Comparison of ENCODE assay signal across 12 mouse cellular contexts in genomic region chr11:76065521-76066095, GRCm38 (mm10). TPM values are rescaled to one million over a fixed set of nuclear protein-coding genes. Genes with fewer than 3 reads are reported as not detected.
DNase-seq lines count a peak whose midpoint lies in the region; ATAC-seq and TF ChIP-seq lines count a peak whose summit lies in the region.
"Had no signal": no experiment of that assay in that cellular context is flagged by ENCODE, and none has a peak within 500 bp of the region (broad histone marks: within the 10 kb centered on the region; RNA-seq: fewer than 3 reads in every experiment).

No protein-coding gene starts in this region.

- no peak for ATAC-seq in hindbrain, embryonic 14.5 days (ENCODE audit: low FRiP score)
- ATAC-seq: forebrain, embryonic 13.5 days had no signal

- no peak overlapping the region for H3K4me2 ChIP-seq in hindbrain, embryonic 14.5 days (replicated peaks)
- H3K4me2 ChIP-seq: forebrain, embryonic 13.5 days; hindbrain, embryonic 15.5 days; neural tube, embryonic 12.5 days had no signal

- H3K4me3 ChIP-seq in heart, adult 2 months = no peak overlapping the region
- no peak overlapping the region for H3K4me3 ChIP-seq in embryonic fibroblast, embryonic 13.5 days (ENCODE audit: insufficient read depth, low read length)
- no peak overlapping the region for H3K4me3 ChIP-seq in hindbrain, embryonic 14.5 days (replicated peaks; ENCODE audit: low read length)
- H3K4me3 ChIP-seq: forebrain, embryonic 13.5 days; hindbrain, embryonic 15.5 days; neural tube, embryonic 12.5 days had no signal

- H3K27me3 ChIP-seq in heart, adult 2 months (ENCODE audit: control insufficient read depth, insufficient read depth, low read length) = no peaks in the 10 kb centered on the region
- no peaks in the 10 kb centered on the region for H3K27me3 ChIP-seq in hindbrain, embryonic 14.5 days (ENCODE audit: control insufficient read depth, insufficient read depth, low read length)
- H3K27me3 ChIP-seq: forebrain, embryonic 13.5 days; hindbrain, embryonic 15.5 days; neural tube, embryonic 12.5 days had no signal

- no peaks in the 10 kb centered on the region for H3K79me2 ChIP-seq in heart, adult 2 months (replicated peaks; ENCODE audit: control insufficient read depth, insufficient read depth, low read length)

- H3K4me1 ChIP-seq in heart, adult 2 months (ENCODE audit: control insufficient read depth, insufficient read depth, low read length) = peaks cover 15% of the 10 kb centered on the region
- H3K4me1 ChIP-seq in embryonic fibroblast, embryonic 13.5 days (ENCODE audit: control insufficient read depth, insufficient read depth, low read length) = no peaks in the 10 kb centered on the region
- no peaks in the 10 kb centered on the region for H3K4me1 ChIP-seq in hindbrain, embryonic 14.5 days (replicated peaks; ENCODE audit: control insufficient read depth, insufficient read depth, low read length)
- H3K4me1 ChIP-seq: forebrain, embryonic 13.5 days; hindbrain, embryonic 15.5 days; neural tube, embryonic 12.5 days had no signal

- peaks cover 7% of the 10 kb centered on the region for H3K36me3 ChIP-seq in heart, adult 2 months (ENCODE audit: control insufficient read depth, insufficient read depth, low read length)
- peaks cover 45% of the 10 kb centered on the region for H3K36me3 ChIP-seq in hindbrain, embryonic 14.5 days (replicated peaks; ENCODE audit: control insufficient read depth, insufficient read depth)

- no peak for TF ChIP-seq POLR2A in heart, adult 2 months (IDR thresholded peaks at IDR 0.05; ENCODE audit: insufficient read depth, low read depth, low read length)
- no peak for TF ChIP-seq POLR2A in embryonic fibroblast, embryonic 13.5 days (IDR thresholded peaks at IDR 0.05; ENCODE audit: low read depth, low read length)

- peak overlapping the region; percentile 53 for H3K27ac ChIP-seq in heart, adult 2 months
- H3K27ac ChIP-seq in embryonic fibroblast, embryonic 13.5 days (ENCODE audit: insufficient read depth, low read length) = peak overlapping the region; percentile 44; the same call in 1 of the 2 replicates
- no peak overlapping the region for H3K27ac ChIP-seq in hindbrain, embryonic 14.5 days
- H3K27ac ChIP-seq: forebrain, embryonic 13.5 days; hindbrain, embryonic 15.5 days; macrophage; neural tube, embryonic 12.5 days had no signal

- 0 out of 2 replicates have a peak, but pooled peaks have one; percentile 54 for TF ChIP-seq EP300 in heart, adult 2 months (IDR thresholded peaks at IDR 0.05; ENCODE audit: insufficient read depth, low read depth, low read length)

- 16% methylated on average over 9 of the region's 9 CpGs for WGBS in heart, adult 2 months
- 72% methylated on average over 9 of the region's 9 CpGs for WGBS in hindbrain, embryonic 14.5 days

- H3K9me3 ChIP-seq in hindbrain, embryonic 14.5 days (ENCODE audit: control insufficient read depth, low read length) = no peaks in the 10 kb centered on the region
- H3K9me3 ChIP-seq: forebrain, embryonic 13.5 days; hindbrain, embryonic 15.5 days; neural tube, embryonic 12.5 days had no signal

- H3K9ac ChIP-seq in heart, adult 2 months (ENCODE audit: low read depth, low read length) = no peak overlapping the region
- no peak overlapping the region for H3K9ac ChIP-seq in hindbrain, embryonic 14.5 days
- H3K9ac ChIP-seq: forebrain, embryonic 13.5 days; hindbrain, embryonic 15.5 days; neural tube, embryonic 12.5 days had no signal

- intact Hi-C loops in heart, adult 2 months (cut with DNase I) = no loop called here

- peak in 1 of 2 experiments; percentile 66 for DNase-seq in heart, adult 2 months
- no peak for DNase-seq in heart, postnatal 4 days
- peak; percentile 46 for DNase-seq in adrenal gland, postnatal 10 days
- DNase-seq in kidney, postnatal 36 days = peak; percentile 67 to 76
- no peak for DNase-seq in natural killer cell, adult 2 months (ENCODE audit: low spot score in 2 of 2)
- no peak for DNase-seq in right cerebral cortex, postnatal 4 days
- no peak for DNase-seq in hindbrain, embryonic 14.5 days (ENCODE audit: low spot score)

- TF ChIP-seq CTCF in heart, adult 2 months (IDR thresholded peaks at IDR 0.05) = no peak
- no peak for TF ChIP-seq CTCF in embryonic fibroblast, embryonic 13.5 days (IDR thresholded peaks at IDR 0.05; ENCODE audit: borderline replicate concordance, insufficient read depth, low read length)

RNA-seq across cellular contexts. Expression of gene Rflnb, which starts 38.0 kb away (rescaled TPM):
- total RNA-seq in heart, adult 2 months (2021) = 10 to 100 TPM; 30.7 to 36.7 TPM
- 18.5 and 34.4 TPM in 2 replicates for polyA plus RNA-seq in heart, adult 2 months (2012; rRNA removed)
- 10 to 100 TPM; 37.3 to 42.1 TPM for total RNA-seq in heart, postnatal 4 days (2021)
- 10 to 100 TPM; 61.0 to 75.2 TPM for total RNA-seq in adrenal gland, postnatal 10 days (2021)
- 67.5 and 82.6 TPM in 2 replicates for polyA plus RNA-seq in embryonic fibroblast, embryonic 13.5 days (2011; ENCODE audit: insufficient read length, low read depth, missing spikeins)
- 9.0 and 9.5 TPM in 2 replicates for polyA plus RNA-seq in hindbrain, embryonic 14.5 days (2014; fragmentation: Nextera tagmentation; extraction: Ambion mirVana)

Comparison
In these comparisons a context has a peak if more than half of its experiments do, and no peak if none do; other contexts are left out.
1. DNase-seq: peak in adrenal gland, postnatal 10 days (single experiment) and kidney, postnatal 36 days (2 of 2); none in heart, postnatal 4 days (single experiment), natural killer cell, adult 2 months (0 of 2), right cerebral cortex, postnatal 4 days (single experiment) and hindbrain, embryonic 14.5 days (single experiment).